Mouse (Mus musculus): ENCODE data around the gene Acsl5. TPM values are rescaled to one million over a fixed set of nuclear protein-coding genes. Genes with fewer than 3 reads are reported as not detected.

The Acsl5 gene
- total RNA-seq, 1 experiment from 2014 or later, result 131 TPM

GRCm38 (mm10) chr19:55269051-55269450, 17.3 kb downstream of the Acsl5 start:
- no peak for ATAC-seq (ENCODE audit: extremely low read depth, insufficient number of reproducible peaks, low FRiP score, poor library complexity, severe bottlenecking)

- no peak for ATAC-seq (ENCODE audit: extremely low read depth, insufficient number of reproducible peaks, low FRiP score, poor library complexity, severe bottlenecking)
Observed at GRCm38 (mm10) chr19:55271448-55271847, 19.7 kb downstream of the Acsl5 start.

- ATAC-seq (ENCODE audit: extremely low read depth, insufficient number of reproducible peaks, low FRiP score, poor library complexity, severe bottlenecking), result no peak
Observed at GRCm38 (mm10) chr19:55273340-55273739, 21.6 kb downstream of the Acsl5 start.

GRCm38 (mm10) chr19:55276100-55276499, 24.4 kb downstream of the Acsl5 start:
- no peak for ATAC-seq (ENCODE audit: extremely low read depth, insufficient number of reproducible peaks, low FRiP score, poor library complexity, severe bottlenecking)

GRCm38 (mm10) chr19:55276770-55277169, 25.0 kb downstream of the Acsl5 start:
- ATAC-seq (ENCODE audit: extremely low read depth, insufficient number of reproducible peaks, low FRiP score, poor library complexity, severe bottlenecking), result no peak

- no peak for ATAC-seq (ENCODE audit: extremely low read depth, insufficient number of reproducible peaks, low FRiP score, poor library complexity, severe bottlenecking)
Observed at GRCm38 (mm10) chr19:55284093-55284492, 32.4 kb downstream of the Acsl5 start.

GRCm38 (mm10) chr19:55286034-55286433, 34.3 kb downstream of the Acsl5 start:
- ATAC-seq (ENCODE audit: extremely low read depth, insufficient number of reproducible peaks, low FRiP score, poor library complexity, severe bottlenecking), result no peak

GRCm38 (mm10) chr19:55288974-55289373, 37.2 kb downstream of the Acsl5 start:
- ATAC-seq (ENCODE audit: extremely low read depth, insufficient number of reproducible peaks, low FRiP score, poor library complexity, severe bottlenecking), result no peak

GRCm38 (mm10) chr19:55290621-55291270, 39.0 kb downstream of the Acsl5 start:
- no peak for ATAC-seq (ENCODE audit: extremely low read depth, insufficient number of reproducible peaks, low FRiP score, poor library complexity, severe bottlenecking)

GRCm38 (mm10) chr19:55292210-55292850, 40.6 kb downstream of the Acsl5 start:
- ATAC-seq (ENCODE audit: extremely low read depth, insufficient number of reproducible peaks, low FRiP score, poor library complexity, severe bottlenecking), result no peak

- ATAC-seq (ENCODE audit: extremely low read depth, insufficient number of reproducible peaks, low FRiP score, poor library complexity, severe bottlenecking), result no peak
Observed at GRCm38 (mm10) chr19:55293175-55293574, 41.4 kb downstream of the Acsl5 start.

- no peak for ATAC-seq (ENCODE audit: extremely low read depth, insufficient number of reproducible peaks, low FRiP score, poor library complexity, severe bottlenecking)
Observed at GRCm38 (mm10) chr19:55295075-55295474, 43.3 kb downstream of the Acsl5 start.

GRCm38 (mm10) chr19:55295556-55295955, 43.8 kb downstream of the Acsl5 start:
- no peak for ATAC-seq (ENCODE audit: extremely low read depth, insufficient number of reproducible peaks, low FRiP score, poor library complexity, severe bottlenecking)

GRCm38 (mm10) chr19:55296301-55296700, 44.6 kb downstream of the Acsl5 start:
- ATAC-seq (ENCODE audit: extremely low read depth, insufficient number of reproducible peaks, low FRiP score, poor library complexity, severe bottlenecking), result no peak

GRCm38 (mm10) chr19:55297489-55297888, 45.8 kb downstream of the Acsl5 start:
- no peak for ATAC-seq (ENCODE audit: extremely low read depth, insufficient number of reproducible peaks, low FRiP score, poor library complexity, severe bottlenecking)

- no peak for ATAC-seq (ENCODE audit: extremely low read depth, insufficient number of reproducible peaks, low FRiP score, poor library complexity, severe bottlenecking)
Observed at GRCm38 (mm10) chr19:55297961-55298360, 46.2 kb downstream of the Acsl5 start.

- ATAC-seq (ENCODE audit: extremely low read depth, insufficient number of reproducible peaks, low FRiP score, poor library complexity, severe bottlenecking), result no peak
Observed at GRCm38 (mm10) chr19:55299378-55299777, 47.6 kb downstream of the Acsl5 start.

GRCm38 (mm10) chr19:55300525-55300924, 48.8 kb downstream of the Acsl5 start:
- no peak for ATAC-seq (ENCODE audit: extremely low read depth, insufficient number of reproducible peaks, low FRiP score, poor library complexity, severe bottlenecking)

- ATAC-seq (ENCODE audit: extremely low read depth, insufficient number of reproducible peaks, low FRiP score, poor library complexity, severe bottlenecking), result no peak
Observed at GRCm38 (mm10) chr19:55305024-55305423, 53.3 kb downstream of the Acsl5 start.

- no peak for ATAC-seq (ENCODE audit: extremely low read depth, insufficient number of reproducible peaks, low FRiP score, poor library complexity, severe bottlenecking)
Observed at GRCm38 (mm10) chr19:55311874-55312273, 60.1 kb downstream of the Acsl5 start.

- ATAC-seq (ENCODE audit: extremely low read depth, insufficient number of reproducible peaks, low FRiP score, poor library complexity, severe bottlenecking), result no peak
Observed at GRCm38 (mm10) chr19:55313649-55314048, 61.9 kb downstream of the Acsl5 start.

All from neutrophil, adult 5-6 weeks (primary cell).